Mouse (Mus musculus): ENCODE measurements around the gene Rab24. TPM values are rescaled to one million over a fixed set of nuclear protein-coding genes. Genes with fewer than 3 reads are reported as not detected.

Rab24 gene
- total and polyA plus RNA-seq, 3 experiments, result 67.7 to 136 (median 70.2) TPM

- no peak for ATAC-seq (ENCODE audit: extremely low read depth, insufficient number of reproducible peaks, low FRiP score, poor library complexity, severe bottlenecking)
- no peaks in the 10 kb centered on the region for H3K9me3 ChIP-seq (replicated peaks)
- H3K4me1 ChIP-seq (ENCODE audit: insufficient read depth, low read depth, low read length), result peaks cover 64% of the 10 kb centered on the region
- no peaks in the 10 kb centered on the region for H3K27me3 ChIP-seq (ENCODE audit: insufficient read depth, low read length)
- H3K36me3 ChIP-seq (replicated peaks), result peaks cover 56% of the 10 kb centered on the region
- H3K4me3 ChIP-seq (ENCODE audit: low read depth, low read length), result no peak overlapping the region
- DNase-seq (ENCODE audit: low spot score), result no peak
- TF ChIP-seq CTCF (IDR thresholded peaks at IDR 0.05; ENCODE audit: low read depth, low read length) (no peak), GATA2 (IDR thresholded peaks at IDR 0.05; ENCODE audit: borderline replicate concordance, low read depth, low read length) (no peak), GATA1 (IDR thresholded peaks at IDR 0.05; ENCODE audit: borderline replicate concordance, low read length) (no peak), POLR2AphosphoS5 (IDR thresholded peaks at IDR 0.05; ENCODE audit: insufficient replicate concordance, low read depth, low read length) (no peak), TAL1 (conservative IDR thresholded peaks at IDR 0.05; ENCODE audit: low read depth, low read length) (no peak)
These were observed 3.9 kb upstream of the Rab24 start for GRCm38 (mm10) chr13:55325596-55325995.

GRCm38 (mm10) chr13:55322130-55322825, 532 bp upstream of the Rab24 start:
- ATAC-seq (ENCODE audit: extremely low read depth, insufficient number of reproducible peaks, low FRiP score, poor library complexity, severe bottlenecking) (no peak), DNase-seq (ENCODE audit: low spot score) (peak; percentile 37)
- Histone ChIP-seq H3K4me3 (ENCODE audit: low read depth, low read length) (peak overlapping the region; percentile 89), H3K4me1 (ENCODE audit: insufficient read depth, low read depth, low read length) (peaks cover 50% of the 10 kb centered on the region), H3K36me3 (replicated peaks) (peaks cover 79% of the 10 kb centered on the region), H3K27me3 (ENCODE audit: insufficient read depth, low read length) (no peaks in the 10 kb centered on the region), H3K9me3 (replicated peaks) (no peaks in the 10 kb centered on the region)
- TF ChIP-seq GATA2 (IDR thresholded peaks at IDR 0.05; ENCODE audit: borderline replicate concordance, low read depth, low read length) (no peak), POLR2AphosphoS5 (IDR thresholded peaks at IDR 0.05; ENCODE audit: insufficient replicate concordance, low read depth, low read length) (no peak), TAL1 (conservative IDR thresholded peaks at IDR 0.05; ENCODE audit: low read depth, low read length) (no peak), CTCF (IDR thresholded peaks at IDR 0.05; ENCODE audit: low read depth, low read length) (no peak), GATA1 (IDR thresholded peaks at IDR 0.05; ENCODE audit: borderline replicate concordance, low read length) (no peak)

GRCm38 (mm10) chr13:55319931-55320533, 1.7 kb downstream of the Rab24 start, which contains the start of gene Prelid1:
Gene Prelid1, plus strand, starts transcription at chr13:55320500.
- H3K9me3 ChIP-seq (replicated peaks), result no peaks in the 10 kb centered on the region
- H3K27me3 ChIP-seq (ENCODE audit: insufficient read depth, low read length), result no peaks in the 10 kb centered on the region
- ATAC-seq (ENCODE audit: extremely low read depth, insufficient number of reproducible peaks, low FRiP score, poor library complexity, severe bottlenecking), result no peak
- peaks cover 39% of the 10 kb centered on the region for H3K4me1 ChIP-seq (ENCODE audit: insufficient read depth, low read depth, low read length)
- H3K4me3 ChIP-seq (ENCODE audit: low read depth, low read length), result peak within 1 kb of the TSS; percentile 89
- DNase-seq (ENCODE audit: low spot score), result no peak
- peaks cover 81% of the 10 kb centered on the region for H3K36me3 ChIP-seq (replicated peaks)
- TF ChIP-seq POLR2AphosphoS5 (IDR thresholded peaks at IDR 0.05; ENCODE audit: insufficient replicate concordance, low read depth, low read length) (no peak), TAL1 (conservative IDR thresholded peaks at IDR 0.05; ENCODE audit: low read depth, low read length) (no peak), CTCF (IDR thresholded peaks at IDR 0.05; ENCODE audit: low read depth, low read length) (no peak)

- H3K27me3 ChIP-seq (ENCODE audit: insufficient read depth, low read length), result no peaks in the 10 kb centered on the region
- peaks cover 27% of the 10 kb centered on the region for H3K4me1 ChIP-seq (ENCODE audit: insufficient read depth, low read depth, low read length)
- no peak overlapping the region for H3K4me3 ChIP-seq (ENCODE audit: low read depth, low read length)
- ATAC-seq (ENCODE audit: extremely low read depth, insufficient number of reproducible peaks, low FRiP score, poor library complexity, severe bottlenecking), result no peak
- H3K36me3 ChIP-seq (replicated peaks), result peaks cover 83% of the 10 kb centered on the region
- no peak for DNase-seq (ENCODE audit: low spot score)
- H3K9me3 ChIP-seq (replicated peaks), result no peaks in the 10 kb centered on the region
- TF ChIP-seq POLR2AphosphoS5 (IDR thresholded peaks at IDR 0.05; ENCODE audit: insufficient replicate concordance, low read depth, low read length) (no peak), GATA2 (IDR thresholded peaks at IDR 0.05; ENCODE audit: borderline replicate concordance, low read depth, low read length) (no peak), GATA1 (IDR thresholded peaks at IDR 0.05; ENCODE audit: borderline replicate concordance, low read length) (no peak), CTCF (IDR thresholded peaks at IDR 0.05; ENCODE audit: low read depth, low read length) (no peak), TAL1 (conservative IDR thresholded peaks at IDR 0.05; ENCODE audit: low read depth, low read length) (no peak)
These were observed 3.4 kb downstream of the Rab24 start for GRCm38 (mm10) chr13:55318351-55318750.

GRCm38 (mm10) chr13:55314891-55315412, 6.8 kb downstream of the Rab24 start:
- Histone ChIP-seq H3K4me3 (ENCODE audit: low read depth, low read length) (no peak overlapping the region), H3K36me3 (replicated peaks) (peaks cover 98% of the 10 kb centered on the region), H3K4me1 (ENCODE audit: insufficient read depth, low read depth, low read length) (peaks cover 5% of the 10 kb centered on the region), H3K27me3 (ENCODE audit: insufficient read depth, low read length) (no peaks in the 10 kb centered on the region), H3K9me3 (replicated peaks) (no peaks in the 10 kb centered on the region)
- no peak for DNase-seq (ENCODE audit: low spot score)
- no peak for ATAC-seq (ENCODE audit: extremely low read depth, insufficient number of reproducible peaks, low FRiP score, poor library complexity, severe bottlenecking)
- no peak for TF ChIP-seq TAL1 (conservative IDR thresholded peaks at IDR 0.05; ENCODE audit: low read depth, low read length)
- no peak for TF ChIP-seq CTCF (IDR thresholded peaks at IDR 0.05; ENCODE audit: low read depth, low read length)
- TF ChIP-seq GATA2 (IDR thresholded peaks at IDR 0.05; ENCODE audit: borderline replicate concordance, low read depth, low read length), result no peak
- TF ChIP-seq GATA1 (IDR thresholded peaks at IDR 0.05; ENCODE audit: borderline replicate concordance, low read length), result no peak
- TF ChIP-seq POLR2AphosphoS5 (IDR thresholded peaks at IDR 0.05; ENCODE audit: insufficient replicate concordance, low read depth, low read length), result peak; percentile 27; the same call in 1 of the 2 replicates

- Histone ChIP-seq H3K9me3 (replicated peaks) (no peaks in the 10 kb centered on the region), H3K36me3 (replicated peaks) (peaks cover 91% of the 10 kb centered on the region), H3K4me1 (ENCODE audit: insufficient read depth, low read depth, low read length) (no peaks in the 10 kb centered on the region), H3K27me3 (ENCODE audit: insufficient read depth, low read length) (no peaks in the 10 kb centered on the region), H3K4me3 (ENCODE audit: low read depth, low read length) (no peak overlapping the region)
- ATAC-seq (ENCODE audit: extremely low read depth, insufficient number of reproducible peaks, low FRiP score, poor library complexity, severe bottlenecking), result no peak
- no peak for TF ChIP-seq TAL1 (conservative IDR thresholded peaks at IDR 0.05; ENCODE audit: low read depth, low read length)
- TF ChIP-seq GATA2 (IDR thresholded peaks at IDR 0.05; ENCODE audit: borderline replicate concordance, low read depth, low read length), result no peak
- TF ChIP-seq POLR2AphosphoS5 (IDR thresholded peaks at IDR 0.05; ENCODE audit: insufficient replicate concordance, low read depth, low read length), result no peak
- no peak for TF ChIP-seq GATA1 (IDR thresholded peaks at IDR 0.05; ENCODE audit: borderline replicate concordance, low read length)
- TF ChIP-seq CTCF (IDR thresholded peaks at IDR 0.05; ENCODE audit: low read depth, low read length), result no peak
- DNase-seq (ENCODE audit: low spot score), result no peak
These were observed 8.7 kb downstream of the Rab24 start for GRCm38 (mm10) chr13:55313051-55313450.
